Mouse (Mus musculus) left cerebral cortex, postnatal 10 days (tissue): ENCODE results near the gene Actl6b. TPM values are rescaled to one million over a fixed set of nuclear protein-coding genes. Genes with fewer than 3 reads are reported as not detected.

ENCODE experiments used
- DNase-seq, 2 experiments: peaks; one replicate each; pipeline ENCODE4 v3.0.0; 2021 to 2022; ENCODE audit warnings: low spot score in 2 of 2, mixed read lengths in 1 of 2; ENCODE audit errors: extremely low spot score in 1 of 2
- intact Hi-C: fragments of 180-260 bp; cut with DNase I; formaldehyde crosslinking; loops from one replicate; pipeline ENCODE4 v1.15.1; 2025
- total RNA-seq, 2 experiments: library from RNA; stranded (reverse); gene quantifications; 2 replicates each; pipeline ENCODE4 v1.2.3; 2021

The Actl6b gene
- total RNA-seq, 2 experiments from 2014 or later: 151 to 152 TPM

DNA sequence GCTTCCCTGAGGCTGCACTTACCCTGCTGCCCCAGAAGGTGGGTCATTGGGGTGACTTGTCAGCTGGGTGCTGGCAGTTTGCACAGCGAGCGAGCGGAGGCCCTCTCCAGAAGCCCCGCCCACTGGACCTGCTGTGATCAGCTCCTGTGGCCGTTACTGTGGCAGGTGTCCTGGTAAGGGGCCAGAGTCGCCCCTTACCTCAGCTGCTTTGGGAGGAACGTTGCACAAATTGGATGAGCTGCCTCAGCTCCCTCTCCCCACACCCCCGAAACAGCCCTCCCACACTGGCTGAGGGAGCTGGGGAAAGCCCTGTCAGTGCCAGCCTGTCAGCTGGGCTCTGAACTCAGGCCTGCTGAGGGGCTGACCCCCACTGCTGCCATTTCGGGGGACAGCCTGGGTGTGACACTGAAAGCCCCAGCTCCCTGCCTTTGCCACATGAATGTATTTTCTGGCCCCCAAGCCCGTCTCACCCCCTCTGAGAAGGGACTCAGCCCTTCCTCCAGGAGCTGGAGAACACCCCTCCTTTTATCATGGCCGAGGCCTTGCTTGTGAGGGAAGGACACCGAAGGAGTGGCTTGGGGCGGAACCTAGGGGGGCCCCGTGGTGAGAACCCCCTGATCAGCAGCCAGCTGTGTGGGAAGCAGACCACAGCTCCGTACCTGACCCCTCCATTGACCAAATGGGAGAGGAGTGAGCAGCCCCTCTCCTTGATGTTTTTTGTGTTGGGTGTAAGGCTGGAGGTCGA lies 27.0 kb upstream of the Actl6b start:
- intact Hi-C loops: no loop called here
- peak in 1 of 2 experiments; percentile 78 for DNase-seq

DNA sequence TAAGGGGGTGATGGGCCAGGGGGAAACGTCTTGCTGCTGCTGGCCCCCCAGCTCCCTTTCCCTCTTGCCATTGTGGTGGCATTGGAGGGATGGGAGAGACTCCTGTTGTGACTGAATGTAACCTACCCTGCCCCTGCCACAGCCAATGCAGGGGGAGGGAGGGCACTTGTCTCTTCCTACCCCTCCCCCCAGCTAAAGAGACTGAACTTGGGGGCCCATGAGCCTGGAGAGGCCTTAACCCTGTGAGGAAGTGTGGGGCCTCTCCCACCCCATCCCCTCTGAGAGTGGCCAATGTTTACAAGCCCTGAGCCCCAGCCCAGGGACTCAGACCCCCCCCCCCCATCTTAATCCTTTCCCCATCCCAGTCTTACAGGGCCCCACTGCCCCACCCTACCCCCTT lies 25.9 kb upstream of the Actl6b start:
- intact Hi-C loops: no loop called here
- peak in 1 of 2 experiments; percentile 20 for DNase-seq

DNA sequence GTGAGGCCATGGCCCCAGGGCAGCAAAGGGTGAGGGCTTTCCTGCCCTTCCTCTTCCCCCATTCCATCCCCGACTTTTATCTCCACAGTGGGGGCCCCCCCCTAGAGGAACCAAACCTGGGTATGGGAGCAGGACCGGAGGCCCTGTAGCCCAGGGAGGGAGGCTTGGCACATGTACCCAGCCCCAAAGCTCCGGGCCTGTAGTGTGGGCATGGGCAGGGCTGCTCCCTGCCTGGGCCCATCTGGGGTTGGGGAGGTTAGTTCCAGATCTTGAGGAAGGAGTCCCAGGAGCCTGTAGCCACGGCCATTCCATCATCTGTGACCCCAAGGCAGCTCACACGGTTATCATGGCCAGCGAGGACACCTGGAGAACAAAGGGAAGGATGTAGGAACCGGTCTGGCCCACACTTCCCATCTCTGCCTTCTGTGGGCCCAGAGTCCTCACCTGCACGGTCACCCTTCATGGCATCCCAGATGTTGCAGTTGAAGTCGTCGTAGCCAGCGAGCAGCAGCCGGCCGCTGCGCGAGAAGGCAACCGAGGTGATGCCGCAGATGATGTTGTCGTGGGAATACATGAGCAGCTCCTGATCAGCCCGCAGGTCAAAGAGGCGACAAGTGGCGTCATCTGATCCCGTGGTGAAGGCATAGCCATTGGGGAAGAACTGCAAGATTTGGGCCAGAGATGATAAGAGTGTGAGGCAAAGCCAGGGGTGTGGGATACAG lies 24.9 kb upstream of the Actl6b start:
- DNase-seq: peak in 1 of 2 experiments; percentile 30
- intact Hi-C loops: no loop called here

DNA sequence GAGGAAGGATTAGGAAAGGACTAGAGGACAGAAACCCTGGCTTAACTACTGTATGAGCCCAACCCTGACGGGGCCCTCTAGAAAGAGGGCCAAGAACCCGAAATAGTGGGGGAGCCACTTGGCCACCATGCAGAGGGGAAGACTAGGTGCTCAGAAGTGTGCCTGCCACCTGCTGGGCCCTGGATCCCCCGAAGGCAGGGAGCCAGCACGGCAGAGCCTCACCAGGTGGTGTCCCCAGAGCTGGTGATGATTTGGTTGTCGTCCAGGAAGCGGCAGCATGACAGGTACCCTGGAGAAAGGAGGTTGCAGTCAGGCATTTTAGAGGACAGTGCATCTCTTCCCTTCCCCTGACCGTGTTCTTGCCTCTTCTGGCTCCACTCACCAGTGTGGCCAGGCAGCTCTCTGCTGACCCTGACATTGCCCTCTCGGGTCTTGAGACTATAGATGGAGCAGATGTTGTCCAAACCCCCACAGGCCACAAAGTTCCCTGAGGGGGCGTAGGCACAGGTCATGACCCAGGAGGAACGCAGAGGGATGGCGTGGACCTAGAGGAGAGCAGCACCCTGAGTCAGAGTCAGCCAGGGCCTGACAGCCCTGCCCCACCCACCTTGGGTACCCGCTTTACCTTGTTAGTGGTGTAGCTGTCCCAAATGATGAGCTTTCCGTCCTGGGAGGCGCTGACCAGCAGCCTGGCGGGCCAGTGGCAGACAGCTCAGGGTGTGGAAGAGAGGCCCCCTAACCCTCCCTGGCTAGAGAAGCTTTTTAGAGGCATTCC lies 23.9 kb upstream of the Actl6b start:
- DNase-seq: peak in 1 of 2 experiments; percentile 60
- intact Hi-C loops: no loop called here

DNA sequence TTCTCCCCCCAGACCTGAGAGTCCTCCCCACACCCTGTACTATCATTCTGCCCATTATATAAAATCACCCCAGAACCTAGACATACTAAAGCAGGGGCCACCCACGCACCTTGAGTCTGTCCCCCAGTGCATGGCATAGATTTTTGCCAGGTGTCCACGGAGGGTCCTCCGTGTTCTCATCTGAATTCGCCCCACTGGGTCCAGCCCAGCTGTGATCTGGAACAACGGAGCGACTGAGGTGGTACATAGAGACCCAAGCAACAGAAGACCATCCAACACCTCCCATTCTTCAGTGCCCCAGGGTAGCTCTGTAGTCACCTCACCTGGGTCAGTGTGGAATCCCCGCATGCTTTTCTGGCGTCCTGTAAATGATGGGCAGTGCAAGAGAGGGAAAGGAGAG lies 23.2 kb upstream of the Actl6b start:
- intact Hi-C loops: loop anchor here (5.0 kb wide), 1 partner anchor 57 kb away; no protein-coding TSS in a partner anchor
- DNase-seq: peak in 1 of 2 experiments; percentile 25

DNA sequence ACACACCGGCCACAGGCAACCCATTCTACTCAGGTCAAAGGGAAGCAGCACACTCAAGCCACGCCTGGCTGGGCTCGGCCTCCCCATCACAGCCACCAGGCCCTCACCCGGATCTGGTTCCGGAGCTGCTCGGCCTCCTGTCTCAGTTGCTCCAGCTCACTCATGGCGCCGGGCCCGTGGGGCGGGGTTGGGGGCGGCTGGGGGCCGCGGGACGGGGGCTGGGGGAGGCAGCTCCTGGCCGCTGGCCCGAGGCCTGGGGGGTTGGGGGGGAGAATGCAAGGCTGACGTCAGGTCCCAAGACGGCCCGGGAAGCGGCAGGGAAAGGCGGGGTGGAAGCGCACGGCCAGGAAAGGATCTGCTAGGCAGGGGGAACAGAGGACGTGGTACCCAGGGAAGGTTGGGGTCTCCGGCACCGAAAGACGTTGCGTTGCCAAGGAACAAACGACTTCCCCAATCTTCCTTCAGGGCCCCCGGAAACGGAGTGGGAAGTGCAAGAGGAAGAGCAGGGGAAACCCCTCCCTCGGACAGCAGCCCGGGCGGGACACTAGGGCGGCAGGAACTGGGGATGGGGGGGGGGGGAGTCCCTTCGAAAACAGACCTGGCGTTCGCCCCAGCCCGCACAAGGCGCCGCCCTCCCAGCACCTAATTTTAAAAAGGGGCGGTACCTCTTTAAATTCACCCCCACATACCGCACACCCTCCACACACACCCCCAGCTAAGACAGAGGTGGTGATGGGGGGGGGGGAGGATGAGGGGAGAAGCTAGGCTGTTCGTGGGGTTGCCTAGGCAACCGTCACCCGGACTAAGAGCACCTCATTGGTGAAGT lies 22.5 kb upstream of the Actl6b start:
- peak; percentile 75 to 87 for DNase-seq
- intact Hi-C loops: loop anchor here (5.0 kb wide), 1 partner anchor 56 kb away; no protein-coding TSS in a partner anchor

DNA sequence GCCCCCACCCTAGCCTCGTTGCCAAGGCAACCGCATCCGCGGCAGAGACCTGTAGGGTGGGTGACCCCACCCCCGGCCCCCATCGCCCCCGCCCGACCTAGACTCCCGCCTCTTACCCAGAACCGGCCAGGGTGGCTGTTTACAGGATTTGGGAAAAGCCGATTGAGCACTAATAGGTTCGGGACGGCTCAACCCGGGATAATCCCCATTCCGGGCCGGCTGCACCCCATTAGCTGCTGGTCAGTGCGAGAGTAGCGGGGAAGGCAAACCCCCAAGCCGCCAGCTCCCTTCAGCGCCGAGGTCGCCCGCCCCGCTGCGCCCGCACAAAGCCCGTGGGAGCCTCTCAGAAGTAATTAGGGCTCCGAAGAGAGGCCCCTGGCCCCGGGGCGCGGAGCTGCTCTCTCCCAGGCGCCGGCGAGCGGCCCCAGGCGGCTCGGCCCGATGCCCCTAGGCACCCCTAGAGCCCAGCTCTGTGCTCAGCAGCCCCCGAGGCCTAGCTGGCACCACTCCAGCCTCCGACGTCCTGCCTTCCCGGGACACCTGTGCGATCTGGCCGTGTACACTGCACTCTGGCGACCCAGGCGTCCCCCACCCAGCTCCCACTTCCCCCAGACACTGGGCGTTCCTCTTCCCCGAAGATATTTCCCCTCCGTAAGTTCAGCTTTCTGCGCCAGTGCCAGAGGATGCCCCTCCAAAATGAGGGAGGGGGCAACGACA lies 21.7 kb upstream of the Actl6b start:
- intact Hi-C loops: loop anchor here (5.0 kb wide), 1 partner anchor 56 kb away; no protein-coding TSS in a partner anchor
- DNase-seq: peak; percentile 66 to 91

DNA sequence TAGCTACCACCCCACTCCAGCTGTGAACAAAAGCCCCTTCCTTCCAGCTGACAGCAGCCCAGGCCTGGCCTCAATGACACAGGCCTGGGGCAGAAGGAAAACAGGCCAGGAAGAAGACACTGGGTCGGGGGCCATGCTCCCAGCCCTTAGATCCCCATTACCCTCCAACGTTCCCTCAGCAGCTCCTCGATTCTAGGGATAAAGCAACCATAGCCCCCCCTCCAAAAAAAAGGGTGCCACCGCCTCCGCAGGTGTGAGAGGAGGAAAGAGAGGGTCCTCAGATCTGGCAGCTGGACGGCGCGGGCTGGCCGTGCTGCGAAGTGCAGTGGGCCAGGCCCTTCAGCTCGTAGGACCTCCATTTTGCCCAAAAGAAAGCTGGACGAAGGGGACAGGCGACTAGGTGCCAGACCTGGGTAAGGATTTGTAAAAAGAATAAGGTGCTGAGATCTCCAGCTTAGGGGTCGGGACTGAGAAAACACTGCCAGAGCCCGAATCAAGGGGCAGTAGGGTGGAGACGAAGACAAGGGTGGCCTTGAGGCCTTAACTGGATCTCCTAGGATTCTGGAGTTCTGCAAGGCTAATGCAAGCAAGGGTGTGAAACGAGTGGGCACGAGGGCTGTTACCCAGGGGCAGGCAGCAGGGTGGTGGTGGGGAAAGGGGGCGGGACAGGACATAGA lies 21.0 kb upstream of the Actl6b start:
- peak in 1 of 2 experiments; percentile 56 for DNase-seq
- intact Hi-C loops: loop anchor here (5.0 kb wide), 1 partner anchor 55 kb away; no protein-coding TSS in a partner anchor

DNA sequence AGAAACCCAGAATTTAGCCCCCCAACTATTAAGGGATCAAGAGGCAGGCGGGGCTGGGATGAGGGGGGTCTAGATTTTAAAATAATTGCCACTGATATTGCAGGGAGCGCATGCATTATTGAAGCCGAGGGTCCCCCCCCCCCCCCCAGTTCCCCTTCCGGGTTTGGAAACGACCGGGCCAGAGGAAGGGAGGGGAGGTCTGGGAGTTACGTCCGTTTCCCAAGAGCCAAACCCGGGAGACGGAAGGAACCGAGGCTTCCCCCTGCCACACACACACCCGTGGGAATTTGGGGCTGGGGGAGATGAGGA lies 20.6 kb upstream of the Actl6b start:
- intact Hi-C loops: loop anchor here (5.0 kb wide), 1 partner anchor 55 kb away; no protein-coding TSS in a partner anchor
- DNase-seq: no peak

DNA sequence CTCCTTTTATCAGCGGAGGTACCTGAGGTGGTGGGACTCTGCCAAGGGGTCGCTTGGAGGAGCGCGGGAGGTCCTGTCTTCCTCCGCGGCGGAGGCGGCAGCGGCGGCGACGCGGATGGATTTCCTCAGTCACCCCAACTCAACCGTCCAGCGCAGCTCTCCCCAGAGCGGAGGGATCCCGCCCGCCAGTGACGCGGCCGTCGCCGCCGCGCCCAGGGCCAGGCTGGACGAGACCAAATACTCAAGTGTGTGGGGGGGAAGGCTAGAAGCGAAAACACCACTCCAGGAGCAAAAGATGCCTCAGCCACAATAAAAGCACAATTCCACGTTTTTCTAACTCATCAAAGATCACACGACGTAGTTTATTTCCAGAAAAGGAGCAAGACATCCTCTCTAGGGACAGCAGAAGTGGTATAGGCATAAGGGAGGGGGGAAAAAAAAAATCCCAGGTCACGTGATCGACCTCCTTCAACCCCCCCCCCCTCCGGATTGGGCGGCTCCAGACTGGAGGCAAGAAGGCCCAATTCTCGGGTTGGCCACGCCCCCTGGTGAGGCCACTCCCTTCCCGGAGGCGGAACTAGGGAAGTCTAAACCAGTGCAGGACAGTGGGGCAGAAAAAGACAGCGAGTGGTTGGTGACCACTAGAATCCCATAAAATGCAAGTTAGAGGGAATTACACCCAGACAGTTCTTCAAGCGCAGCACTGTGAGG lies 20.0 kb upstream of the Actl6b start, which contains the start of the genes Epo and Gnb2:
TSS of gene Epo (minus strand) at position 126 of the 711 bp plus-strand sequence.
TSS of gene Gnb2 (minus strand) at position 394 of the 711 bp plus-strand sequence.
- intact Hi-C loops: loop anchor here (5.0 kb wide), 1 partner anchor 54 kb away; no protein-coding TSS in a partner anchor
- peak; percentile 96 to 99 for DNase-seq

DNA sequence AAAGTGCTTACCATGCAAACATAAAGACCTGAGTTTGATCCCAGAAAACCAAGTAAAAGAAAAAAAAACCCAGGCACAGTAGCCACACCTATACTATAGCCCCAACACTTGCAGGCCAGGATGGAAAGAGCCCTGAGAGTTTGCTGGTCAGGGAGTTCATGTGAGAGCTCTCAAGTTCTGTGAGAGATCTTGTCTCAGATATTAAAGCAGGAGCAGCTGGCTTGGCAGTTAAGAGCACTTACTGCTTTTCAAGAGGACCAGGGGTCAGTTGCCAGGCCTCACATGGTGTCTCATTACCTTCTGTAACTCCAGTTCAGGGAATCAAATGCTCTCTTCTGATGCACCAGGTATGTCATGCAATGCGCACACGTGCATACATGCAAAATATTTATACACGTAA lies 18.6 kb upstream of the Actl6b start:
- intact Hi-C loops: loop anchor here (5.0 kb wide), 1 partner anchor 53 kb away; no protein-coding TSS in a partner anchor
- DNase-seq: peak in 1 of 2 experiments; percentile 7

DNA sequence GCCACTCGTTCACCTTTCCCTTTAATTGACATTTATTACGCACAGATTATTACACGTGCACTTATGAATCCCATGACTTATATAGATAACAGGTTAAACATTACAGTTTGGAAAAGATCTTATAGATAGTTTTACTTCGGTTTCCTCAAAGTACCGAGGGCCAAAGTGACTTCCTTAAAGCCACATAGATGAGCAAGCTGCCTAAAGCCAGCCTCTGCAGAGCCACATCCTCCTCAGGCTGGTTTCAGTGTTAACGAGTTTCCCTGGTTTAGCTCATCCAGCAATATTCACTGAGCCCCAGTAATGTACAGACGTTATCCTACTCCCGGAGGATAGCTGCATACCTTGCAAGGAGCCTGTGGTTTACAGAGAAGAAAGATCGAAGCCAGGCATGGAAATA lies 18.0 kb upstream of the Actl6b start:
- no peak for DNase-seq
- intact Hi-C loops: no loop called here

DNA sequence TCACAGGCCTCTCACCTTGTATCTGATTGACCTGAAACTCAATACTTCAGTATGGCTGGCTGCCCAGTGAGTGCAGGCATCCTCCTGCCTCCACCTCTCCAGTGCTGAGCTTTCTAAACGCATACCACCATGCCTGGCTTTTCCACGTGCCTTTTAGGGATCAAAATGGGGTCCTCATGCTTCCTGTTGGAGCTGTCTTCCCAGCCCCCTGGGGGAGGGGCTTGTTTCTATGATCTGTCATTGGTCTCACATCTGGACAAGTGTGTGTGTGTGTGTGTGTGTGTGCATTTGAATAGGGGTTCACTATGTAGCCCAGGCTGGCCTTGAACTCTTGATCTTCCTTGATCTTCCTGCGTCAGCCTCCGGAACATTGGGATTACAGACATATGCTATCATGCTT lies 15.9 kb upstream of the Actl6b start:
- no peak for DNase-seq
- intact Hi-C loops: no loop called here

DNA sequence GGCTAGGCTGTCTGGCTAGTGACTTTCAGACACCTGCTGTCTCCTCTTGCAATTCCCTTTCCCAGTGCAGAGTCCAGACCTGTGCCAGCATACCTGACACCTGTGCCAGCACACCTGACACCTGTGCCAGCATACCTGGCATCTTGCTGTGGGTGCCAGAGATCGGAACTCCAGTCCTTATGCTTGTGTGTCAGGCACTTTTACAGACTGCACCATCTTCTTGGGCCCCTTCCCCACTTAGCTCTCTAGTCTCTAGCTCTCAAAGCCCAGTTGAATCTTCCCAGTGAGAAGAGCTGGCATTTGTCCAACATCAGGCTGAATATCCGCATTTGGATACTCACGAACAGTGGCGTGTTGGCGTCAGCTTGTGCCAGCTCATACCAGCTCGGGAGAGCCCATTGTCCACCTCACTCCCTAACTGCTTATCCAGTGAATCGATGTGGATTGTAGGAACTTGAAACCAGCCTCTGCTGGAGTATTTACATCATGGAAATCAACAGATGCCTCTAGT lies 14.0 kb upstream of the Actl6b start:
- DNase-seq: no peak
- intact Hi-C loops: no loop called here

DNA sequence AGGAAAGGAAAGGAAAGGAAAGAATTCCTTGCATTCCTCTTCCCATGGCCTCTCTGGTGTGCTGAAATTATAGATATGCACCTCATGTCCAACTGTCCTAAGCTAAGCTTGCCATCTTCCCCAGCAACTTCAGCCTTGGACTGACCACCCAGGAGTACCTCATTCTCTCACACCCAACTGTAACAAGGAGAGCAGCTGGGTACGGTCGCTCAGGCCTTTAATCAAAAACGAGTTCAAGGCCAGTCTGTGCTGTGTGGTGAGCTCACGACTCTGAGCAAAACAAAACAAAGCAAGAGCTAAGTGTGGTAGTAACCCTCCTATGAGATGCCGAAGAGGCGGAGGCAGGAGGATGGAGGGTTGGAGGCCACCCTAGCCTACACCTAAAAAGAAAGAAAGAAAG lies 12.3 kb upstream of the Actl6b start:
- no peak for DNase-seq
- intact Hi-C loops: no loop called here

DNA sequence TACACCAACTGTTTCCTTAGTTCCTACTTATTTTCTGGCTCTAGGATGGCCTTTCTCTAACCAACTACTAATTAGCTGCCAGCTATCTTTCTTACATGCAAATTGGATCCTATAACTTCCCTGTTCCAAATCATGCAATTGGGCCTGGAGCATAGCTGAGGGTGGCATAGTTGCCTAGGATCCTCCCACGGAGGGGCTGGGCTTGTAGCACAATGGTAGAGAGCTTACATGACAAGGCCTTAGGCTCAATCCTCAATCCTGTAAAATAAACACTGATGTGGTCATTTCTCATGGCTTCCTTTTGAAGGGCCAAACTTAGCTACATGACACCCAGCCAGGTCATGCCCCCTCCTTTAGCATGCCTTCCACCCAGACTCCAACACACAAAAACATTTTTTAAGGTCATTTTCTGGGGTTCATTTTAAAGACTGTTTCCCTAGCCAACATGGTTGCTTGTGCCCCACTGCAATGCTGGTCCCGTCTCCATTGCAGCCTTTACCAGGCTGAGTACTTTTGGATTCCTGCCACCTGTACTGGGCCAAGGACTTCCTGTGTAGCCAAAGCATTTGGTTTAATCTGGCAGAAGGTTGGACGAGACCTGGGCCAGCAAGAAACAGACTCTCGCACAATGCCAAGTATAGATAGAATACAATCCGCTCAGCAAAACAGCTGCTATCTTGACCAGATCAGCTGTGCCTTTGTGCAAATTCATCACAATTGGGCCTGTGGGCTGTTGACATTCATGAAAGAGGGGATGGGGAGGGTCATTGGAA lies 11.4 kb upstream of the Actl6b start:
- DNase-seq: no peak
- intact Hi-C loops: no loop called here
